Mouse (Mus musculus) liver (tissue): Measurements from ENCODE around the gene 4933417A18Rik.
"Not testable (repeated sequence)": the region's sequence is repeated elsewhere in the genome, so short reads cannot be mapped to it uniquely, and the experiment has no call there.

Source experiments
- DNase-seq: peaks from one replicate; pipeline ENCODE4 v3.0.0-alpha.2; 2020; ENCODE audit warnings: mixed read lengths

Gene 4933417A18Rik

DNA sequence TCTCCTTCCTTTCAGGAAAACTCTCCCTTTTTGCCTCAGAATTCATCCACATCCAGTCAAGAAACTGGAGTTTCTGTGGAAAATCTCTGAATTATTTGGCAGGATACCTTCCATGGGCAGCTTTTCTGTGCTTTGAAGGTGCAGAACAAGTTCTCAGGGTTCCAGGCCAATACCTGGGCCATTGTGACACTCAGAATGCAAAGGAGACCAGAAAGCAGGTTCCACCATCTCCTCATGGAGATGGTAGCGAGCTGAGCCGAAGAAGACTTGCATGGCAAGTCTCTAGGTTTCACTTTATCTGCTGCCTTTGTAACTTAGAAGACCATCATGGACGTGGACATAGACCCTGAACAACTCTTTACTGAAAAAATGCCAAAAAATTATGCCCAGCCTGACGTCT lies at the start of gene 4933417A18Rik, which contains the start of gene Fam217a:
4933417A18Rik (plus strand) TSS at position 200 of the 400 bp plus-strand sequence.
Fam217a (minus strand) TSS at position 101 of the 400 bp plus-strand sequence.
- DNase-seq = no peak

DNA sequence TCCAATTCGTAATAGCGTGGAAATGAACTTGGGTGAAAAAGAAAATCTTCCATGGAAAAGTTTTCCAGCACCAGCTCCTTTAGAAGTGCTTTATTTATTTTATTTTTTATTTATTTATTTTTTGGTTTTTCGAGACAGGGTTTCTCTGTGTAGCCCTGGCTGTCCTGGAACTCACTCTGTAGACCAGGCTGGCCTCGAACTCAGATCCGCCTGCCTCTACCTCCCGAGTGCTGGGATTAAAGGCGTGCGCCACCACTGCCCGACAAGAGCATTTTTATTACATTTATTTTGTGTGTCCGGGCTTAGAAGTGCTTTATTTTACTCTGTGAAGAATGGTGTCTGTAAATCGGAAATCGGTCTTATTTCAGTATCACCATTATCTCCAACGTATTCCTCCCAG lies 49.5 kb upstream of the 4933417A18Rik start:
- not testable (repeated sequence) for DNase-seq

DNA sequence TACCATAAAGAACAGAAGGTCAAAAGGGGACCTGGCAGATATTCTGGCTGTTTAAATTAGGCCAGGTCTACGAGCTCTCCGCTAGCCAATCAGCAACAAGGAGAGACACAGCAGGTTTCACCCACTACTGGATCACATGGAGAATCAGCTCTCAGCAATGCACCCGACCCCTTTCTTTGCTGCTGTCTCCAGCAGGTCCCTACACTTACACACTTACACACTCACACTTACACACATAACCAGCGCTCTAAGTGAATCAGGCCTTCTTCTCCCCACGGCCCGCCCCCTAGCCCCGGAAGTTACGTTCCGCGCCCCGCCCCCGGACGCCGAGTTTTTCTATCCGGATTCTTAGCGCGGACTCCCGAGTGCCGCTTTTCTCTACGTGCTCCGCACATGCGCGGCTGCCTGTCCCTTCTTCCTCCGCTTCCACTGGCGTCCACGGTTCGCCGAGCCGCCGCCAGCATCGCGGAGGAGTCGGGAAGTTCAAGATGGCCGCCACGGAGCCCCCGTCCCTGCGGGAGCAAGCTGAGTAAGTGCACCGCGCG lies 49.0 kb upstream of the 4933417A18Rik start, which contains the start of gene Prpf4b:
Prpf4b (plus strand) TSS at position 137 of the 545 bp plus-strand sequence.
- peak; percentile 94 for DNase-seq

DNA sequence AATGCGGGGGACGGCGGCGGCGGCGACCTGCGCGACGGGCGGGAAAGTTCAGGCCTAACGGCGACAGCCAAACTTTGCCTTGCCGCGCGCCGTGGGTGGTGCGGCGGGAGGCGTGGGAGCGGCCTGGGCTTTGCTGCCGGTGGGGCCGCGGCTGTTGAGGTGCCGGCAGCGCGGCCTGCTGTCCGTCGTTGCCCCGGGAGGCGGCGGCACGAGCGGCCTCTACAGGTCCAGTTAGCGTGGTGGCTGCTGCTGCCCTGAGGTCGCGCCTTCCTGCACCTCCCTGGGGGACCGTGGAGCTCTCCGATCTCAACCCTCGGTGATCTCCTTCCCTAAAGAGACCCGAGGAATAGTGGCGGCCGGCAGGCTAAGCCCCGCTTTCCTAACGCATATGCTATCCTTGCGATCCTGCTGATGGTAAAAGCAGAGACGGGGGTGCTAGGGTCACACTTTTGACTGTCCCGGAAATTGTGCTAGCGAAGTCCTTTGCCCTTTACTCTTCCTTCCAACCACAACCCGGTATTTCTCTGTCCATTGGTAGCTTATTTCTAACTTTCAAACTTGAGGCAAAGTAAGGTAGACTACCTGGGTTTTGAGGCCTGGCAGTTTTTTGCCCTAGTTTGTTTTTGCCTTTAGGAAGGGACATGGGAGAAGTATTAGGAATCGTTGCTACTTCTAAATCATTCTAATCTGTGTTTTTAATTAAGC lies 48.3 kb upstream of the 4933417A18Rik start:
- DNase-seq = peak; percentile 77

DNA sequence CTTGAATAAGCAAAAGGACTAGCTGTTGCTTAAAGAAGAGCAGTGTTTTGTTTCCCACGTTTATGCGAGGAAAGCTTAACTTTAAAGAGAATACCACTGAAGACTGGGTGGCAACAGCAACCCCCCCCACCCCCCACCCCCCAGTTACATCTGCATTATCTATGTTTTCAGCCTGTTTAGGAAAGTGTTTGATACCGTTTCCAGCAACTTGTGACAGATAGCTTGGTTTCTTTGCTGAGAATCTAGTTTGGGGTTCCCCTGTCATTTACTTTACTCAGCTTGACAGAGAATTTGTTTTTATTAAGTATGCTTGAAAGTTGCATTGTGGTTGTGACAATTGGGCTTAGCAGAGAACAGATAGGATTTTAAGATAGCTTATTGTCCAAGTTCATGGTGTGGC lies 47.7 kb upstream of the 4933417A18Rik start:
- peak; percentile 25 for DNase-seq

DNA sequence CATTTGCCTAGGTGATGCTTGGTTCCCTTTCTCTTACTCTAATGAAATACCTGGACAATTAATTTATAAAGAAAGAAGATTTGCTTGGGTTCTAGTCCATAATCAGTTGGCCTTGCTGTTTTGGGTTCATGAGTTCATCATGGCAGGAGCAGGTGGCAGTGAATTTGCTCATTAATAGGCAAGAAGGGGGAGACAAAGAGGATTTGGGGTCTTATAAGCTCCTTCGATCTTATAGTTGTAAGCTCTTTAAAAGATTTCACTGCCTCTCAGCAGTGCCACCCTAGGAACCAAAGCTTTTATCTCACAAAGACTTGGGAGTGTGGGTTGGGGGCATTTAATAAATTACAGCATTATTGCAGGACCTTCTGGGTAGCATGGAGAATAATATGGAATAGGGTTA lies 31.3 kb upstream of the 4933417A18Rik start:
- DNase-seq = no peak

DNA sequence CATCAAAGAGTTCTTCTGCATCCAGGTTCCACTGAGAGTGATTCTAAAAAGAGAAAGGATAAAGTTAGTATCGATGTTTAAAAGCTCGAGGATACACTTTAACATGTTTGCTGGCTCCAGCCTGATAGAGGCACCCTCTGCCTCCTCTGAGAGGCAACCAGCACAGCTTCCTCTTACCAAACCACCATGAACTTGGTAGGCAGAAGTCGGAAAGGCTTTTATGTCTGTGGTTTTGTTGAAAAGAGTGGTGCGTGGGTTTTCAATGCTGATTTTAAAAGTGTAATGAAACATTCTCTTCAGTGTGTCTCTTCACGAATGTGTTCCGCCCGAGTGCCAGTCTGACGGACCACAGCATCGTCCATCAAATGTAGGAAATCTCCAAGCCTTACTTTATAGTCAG lies 9.6 kb upstream of the 4933417A18Rik start:
- no peak for DNase-seq

DNA sequence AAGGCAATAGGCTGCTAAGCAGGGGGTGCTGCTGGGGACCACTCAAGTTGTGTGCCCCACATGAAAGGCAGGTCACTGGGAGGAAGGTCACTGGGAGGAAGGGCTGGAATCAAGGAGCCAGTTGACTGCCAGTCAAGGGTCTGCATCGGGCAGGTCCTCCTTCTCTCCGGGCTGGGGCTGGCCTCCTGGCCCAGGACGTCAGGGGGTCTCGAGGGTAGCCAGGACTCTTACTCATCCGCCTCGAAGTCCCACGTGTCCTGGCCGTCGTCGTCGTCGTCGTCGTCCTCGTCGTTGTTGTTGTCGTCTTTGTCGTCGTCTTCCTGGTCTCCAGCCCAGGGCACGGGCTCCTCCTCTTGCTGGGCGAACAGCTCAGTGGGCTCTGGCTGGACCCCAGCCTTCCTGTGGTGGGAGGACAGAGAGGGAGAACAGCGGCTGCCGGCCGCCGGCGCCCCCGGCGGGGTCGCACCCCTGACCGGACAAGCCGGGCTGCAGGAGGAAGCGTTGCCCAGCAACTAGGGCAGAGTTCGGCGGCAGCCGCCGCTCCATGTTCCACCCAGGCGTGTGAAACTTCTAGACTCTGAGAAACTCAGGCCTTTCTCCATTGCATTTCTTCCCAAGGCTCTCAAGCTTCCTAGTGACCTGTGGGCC lies 7.6 kb upstream of the 4933417A18Rik start:
- peak; percentile 15 for DNase-seq

DNA sequence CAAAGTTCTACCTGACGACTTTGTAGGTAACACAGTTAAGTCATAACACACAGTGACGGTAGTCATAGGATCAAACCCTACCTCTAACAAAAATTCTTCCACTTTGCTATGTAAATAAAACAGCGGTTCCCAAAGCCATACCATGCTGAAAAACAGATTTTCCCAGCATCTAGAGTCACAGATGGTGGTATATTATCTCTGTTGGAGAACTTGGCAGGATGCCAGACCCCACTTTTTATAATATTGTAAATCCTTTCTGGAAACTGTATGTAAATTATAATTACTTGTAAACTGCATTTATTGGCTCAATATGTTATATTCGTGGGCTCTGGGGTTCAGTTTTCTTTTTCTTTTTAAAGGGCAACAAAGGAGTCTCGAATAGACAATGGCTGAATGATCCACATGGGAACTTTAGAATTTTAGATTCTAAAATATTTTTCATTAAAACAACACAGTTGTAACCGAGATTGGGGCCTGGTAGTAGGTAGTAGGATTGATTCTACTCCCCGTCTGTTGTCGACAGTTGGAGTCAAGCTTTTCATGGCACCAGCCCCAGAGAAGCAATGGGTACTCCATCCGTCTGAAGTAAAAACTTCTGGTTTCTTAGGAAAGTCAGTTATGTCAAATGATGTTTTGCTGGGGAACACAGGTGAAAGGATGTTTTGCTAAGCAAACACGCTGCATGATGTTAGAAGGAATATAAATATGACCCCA lies 10.9 kb downstream of the 4933417A18Rik start:
- DNase-seq = no peak

DNA sequence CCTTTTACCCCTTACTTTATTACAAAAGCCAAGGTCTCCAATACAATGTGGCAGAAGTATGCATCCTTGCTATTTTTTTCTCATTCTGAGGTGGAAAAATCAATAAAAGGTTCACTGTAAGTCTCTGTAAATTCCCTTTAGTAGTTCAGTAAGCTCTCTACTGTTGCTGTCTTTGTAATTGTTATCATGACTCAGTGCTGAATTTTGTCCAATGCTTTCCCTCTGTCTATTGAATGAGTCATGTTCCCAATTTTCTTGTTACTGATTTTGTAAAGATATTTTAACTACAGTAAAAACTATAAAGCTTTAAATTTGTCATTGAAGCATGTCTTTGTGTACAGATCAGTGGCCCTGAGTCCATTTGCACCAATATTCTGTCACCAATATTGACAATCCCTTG lies 18.2 kb downstream of the 4933417A18Rik start:
- DNase-seq = no peak

DNA sequence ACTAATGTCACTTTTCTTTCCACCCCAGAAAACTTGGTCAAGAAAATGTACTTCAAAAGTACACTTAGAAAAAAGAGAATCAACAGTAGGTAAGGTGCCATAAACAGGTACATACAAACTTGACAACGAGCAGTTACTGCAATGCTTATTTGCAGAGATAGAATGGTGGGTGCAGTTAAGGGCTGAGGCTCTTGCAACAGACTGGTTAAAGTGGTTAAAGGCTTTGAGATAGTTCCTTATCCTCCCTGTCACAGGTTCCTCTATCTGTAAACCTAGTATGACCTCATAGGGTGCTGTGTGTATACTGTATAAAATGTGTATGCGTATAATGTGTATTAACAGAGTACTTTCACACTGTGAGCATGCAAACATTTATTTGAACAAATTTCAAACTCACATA lies 27.2 kb downstream of the 4933417A18Rik start:
- not testable (repeated sequence) for DNase-seq

DNA sequence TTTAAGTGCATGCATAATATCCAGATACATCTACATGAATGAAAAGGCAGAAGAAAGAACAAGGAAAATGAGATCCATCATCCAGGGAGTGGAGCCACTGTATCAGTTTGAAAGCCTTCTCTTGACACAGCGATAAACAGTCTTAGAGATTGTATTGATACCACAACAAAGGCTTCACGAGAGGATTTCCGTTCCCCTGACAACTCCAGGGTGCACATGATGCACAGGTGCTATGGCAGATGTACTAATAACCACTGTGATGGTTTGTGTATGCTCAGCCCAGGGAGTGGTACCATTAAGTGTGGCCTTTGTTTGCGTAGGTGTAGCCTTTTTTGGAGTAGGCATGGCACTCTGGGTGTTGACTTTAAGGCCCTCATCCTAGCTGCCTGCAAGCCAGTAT lies 32.7 kb downstream of the 4933417A18Rik start:
- no peak for DNase-seq

DNA sequence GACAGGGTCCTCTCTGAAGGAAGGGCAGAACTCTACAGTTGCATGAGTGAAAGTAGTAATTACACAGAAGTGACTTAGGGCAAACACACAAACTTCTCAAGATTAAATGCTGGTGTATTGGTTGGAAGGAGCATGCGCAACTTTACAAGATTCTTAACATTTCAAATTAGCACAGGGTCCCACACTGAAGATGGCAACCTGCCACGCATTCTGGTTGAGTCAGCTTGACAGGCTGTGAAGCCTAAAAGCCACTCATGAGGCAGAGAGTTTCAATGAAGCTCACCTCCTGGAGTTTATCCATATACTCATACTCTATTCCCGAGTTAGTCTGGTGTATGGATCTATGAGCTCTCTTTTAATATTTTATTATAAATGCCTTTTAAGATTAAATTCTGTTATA lies 33.9 kb downstream of the 4933417A18Rik start:
- not testable (repeated sequence) for DNase-seq

DNA sequence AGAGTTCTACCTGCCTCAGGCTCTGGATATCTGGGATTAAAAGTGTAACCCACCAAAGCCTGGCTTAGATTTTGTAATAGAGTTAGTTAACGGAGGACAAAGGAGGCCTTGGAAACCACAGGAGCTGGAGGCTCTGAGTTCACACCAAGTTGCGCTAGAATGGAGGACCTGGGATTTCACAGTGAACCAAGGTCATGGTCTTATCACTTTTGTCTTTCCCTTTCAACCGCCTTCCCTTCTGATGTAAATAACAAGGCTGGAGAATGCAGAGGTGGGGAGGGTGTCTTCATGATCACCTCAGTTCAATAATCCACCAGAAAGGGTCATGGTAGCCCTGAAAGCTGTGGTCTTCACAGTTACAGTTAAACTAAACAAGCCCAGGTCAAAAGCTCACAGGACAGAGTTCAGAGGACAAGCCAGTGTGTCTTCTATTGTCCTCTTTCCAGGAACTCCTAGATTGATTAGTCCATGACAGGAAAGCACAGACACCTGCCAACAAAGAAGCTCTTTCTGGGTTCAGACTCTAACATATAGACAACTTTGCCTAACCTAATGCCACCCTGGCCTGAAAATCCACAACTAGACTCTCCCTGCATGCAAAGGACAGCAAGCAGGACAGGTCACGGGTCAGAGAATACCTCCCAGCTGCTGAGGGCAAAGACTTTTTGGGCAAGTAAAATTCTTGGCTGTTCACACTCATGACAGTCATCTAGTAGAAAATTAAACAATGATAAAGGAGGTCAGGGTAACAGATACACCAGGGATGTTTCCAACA lies 37.0 kb downstream of the 4933417A18Rik start:
- DNase-seq = no peak

DNA sequence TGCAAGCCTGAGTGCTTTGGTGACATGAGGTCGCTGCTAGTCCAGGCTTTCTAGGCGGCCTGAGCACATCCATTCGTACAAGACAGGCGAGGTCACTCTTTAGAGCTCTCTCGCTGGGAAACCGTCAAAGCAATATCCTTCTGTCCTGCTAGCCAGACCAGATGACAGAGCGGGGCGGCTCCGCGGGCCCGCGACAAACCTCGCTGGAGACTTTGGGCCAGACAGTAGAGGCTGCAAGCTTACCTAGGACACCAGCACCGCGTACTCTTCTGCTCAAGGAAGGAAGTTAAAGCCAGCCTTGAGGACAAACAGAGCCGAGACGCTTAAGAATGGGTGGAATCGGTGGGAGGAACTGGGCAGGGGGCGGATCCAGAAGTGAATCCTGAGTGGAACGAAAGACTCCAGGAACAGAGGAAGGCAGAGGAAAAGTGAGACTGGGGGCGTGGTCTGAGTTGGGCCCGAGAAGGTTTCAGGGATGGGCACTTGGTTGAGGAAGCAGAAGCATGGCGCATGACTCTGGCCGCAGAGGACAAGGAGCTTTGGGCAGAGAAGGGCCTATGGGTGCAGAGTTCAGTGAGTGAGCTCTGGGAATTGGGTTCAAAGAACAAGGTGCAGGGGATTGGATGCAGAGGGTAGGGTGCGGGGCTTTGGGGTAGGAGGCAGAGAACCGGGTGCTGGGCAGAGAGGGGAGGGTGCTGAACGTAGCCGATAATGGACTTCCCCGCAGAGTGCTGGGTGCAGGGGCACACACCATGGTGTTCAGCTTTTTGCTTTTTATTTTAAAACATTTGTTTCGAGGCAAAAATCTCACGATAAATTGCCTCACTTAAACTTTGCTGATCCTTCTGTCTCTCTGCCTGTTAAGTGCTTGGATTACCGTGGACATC lies 39.5 kb downstream of the 4933417A18Rik start, which contains the start of gene Eci3:
Eci3 (minus strand) TSS at position 300 of the 887 bp plus-strand sequence.
- peak; percentile 41 for DNase-seq

DNA sequence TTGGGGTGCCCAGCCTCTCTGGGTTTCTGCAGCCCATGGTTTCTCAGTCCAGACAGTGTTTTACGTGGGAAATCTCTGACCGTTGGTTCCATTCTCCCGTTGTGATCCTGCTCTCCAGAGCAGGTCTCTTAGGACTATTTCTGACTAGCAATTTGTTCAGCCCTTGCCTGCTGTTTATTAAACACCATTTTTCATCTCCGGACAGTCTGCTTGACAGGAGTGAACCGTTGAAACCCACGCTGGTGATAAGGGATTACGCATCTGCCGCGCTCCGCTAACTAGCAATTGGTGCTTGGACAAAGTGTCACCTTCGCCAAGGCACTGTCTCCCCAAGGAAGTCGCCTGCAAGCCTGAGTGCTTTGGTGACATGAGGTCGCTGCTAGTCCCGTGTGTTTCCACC lies 40.2 kb downstream of the 4933417A18Rik start:
- DNase-seq = no peak

DNA sequence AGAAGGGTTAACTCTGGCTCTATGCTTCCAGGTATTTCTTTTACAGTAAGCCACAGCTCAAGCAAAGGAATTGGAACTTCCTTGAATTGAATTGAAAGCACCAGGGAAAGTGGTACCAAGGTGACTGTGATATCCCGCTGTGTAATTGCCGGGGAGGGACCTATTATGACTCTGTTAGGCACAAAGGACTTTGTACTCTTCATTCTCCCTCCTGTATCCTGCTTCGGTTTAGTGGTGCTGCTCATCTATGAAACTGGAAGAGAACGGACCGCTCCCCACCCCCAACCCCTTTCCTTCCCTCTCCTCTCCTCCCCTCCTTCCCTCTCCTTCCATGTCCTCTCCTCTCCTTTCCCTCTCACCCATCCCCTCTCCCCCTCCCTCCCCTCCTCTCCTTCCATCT lies 40.7 kb downstream of the 4933417A18Rik start:
- DNase-seq = no peak

DNA sequence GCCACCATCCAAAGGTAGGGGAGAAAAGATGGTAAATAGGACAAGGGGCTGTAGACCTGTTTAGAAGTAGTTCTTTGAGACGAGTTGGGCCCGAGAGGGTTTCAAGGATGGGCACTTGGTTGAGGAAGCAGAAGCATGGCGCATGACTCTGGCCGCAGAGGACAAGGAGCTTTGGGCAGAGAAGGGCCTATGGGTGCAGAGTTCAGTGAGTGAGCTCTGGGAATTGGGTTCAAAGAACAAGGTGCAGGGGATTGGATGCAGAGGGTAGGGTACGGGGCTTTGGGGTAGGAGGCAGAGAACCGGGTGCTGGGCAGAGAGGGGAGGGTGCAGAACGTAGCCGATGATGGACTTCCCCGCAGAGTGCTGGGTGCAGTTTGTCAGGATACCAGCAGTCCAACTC lies 41.4 kb downstream of the 4933417A18Rik start:
- not testable (repeated sequence) for DNase-seq

DNA sequence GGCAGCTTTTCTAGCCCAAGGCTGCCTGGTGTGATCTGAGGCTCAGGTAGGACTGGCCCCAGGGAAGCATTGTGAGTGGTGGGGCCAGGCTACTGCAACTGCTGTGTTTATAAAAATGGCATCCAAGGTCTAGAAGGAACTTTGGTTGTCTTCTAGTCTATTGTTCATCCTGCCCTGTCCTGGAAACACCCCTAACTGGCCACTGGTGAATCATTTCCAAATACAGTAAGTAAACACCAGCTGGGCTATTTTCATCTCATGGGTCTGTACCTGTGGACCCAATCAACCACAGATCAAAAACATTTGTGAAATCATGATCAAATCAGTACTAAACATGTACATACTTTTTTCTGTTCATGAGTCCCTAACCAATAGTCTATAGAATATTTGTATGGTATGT lies 48.2 kb downstream of the 4933417A18Rik start:
- not testable (repeated sequence) for DNase-seq

DNA sequence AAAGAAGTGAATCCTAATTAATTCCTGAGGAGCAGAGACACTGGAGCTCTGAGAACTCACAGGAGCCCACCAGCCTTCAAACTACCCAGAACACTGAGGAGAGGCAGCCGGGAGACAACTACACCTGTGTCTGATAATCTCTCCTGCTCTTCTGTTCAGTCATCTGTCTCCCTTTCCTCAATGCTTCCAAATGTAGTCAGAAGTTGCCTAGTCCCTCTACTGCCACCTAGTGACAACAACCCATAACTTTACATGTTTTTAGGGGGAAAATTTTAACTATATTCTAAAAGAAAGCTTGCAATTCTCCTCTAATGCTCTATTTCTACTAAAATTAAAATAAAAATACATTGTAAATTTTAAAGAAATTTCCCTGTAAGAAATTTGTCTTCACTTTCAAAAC lies 48.9 kb downstream of the 4933417A18Rik start:
- DNase-seq = no peak

DNA sequence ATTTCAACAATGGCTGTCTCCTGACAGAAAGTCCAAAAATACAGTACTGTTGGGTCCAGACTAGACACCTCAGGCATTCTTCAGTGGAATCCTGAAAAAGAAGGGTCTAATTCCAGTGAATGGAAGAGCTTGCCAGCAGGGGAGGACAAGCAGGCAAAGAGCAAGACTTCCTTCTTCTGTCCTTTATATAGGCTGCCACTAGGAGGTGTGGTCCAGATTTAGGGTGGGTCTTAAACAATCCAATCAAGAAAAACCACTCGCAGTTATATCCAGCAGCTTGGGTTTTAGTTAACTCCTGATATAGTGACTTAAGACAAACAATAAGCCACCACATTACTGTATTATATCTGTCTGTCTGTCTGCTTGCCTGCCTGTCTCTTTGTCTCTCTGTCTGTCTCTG lies 49.6 kb downstream of the 4933417A18Rik start:
- no peak for DNase-seq
